Mouse (Mus musculus) megakaryocyte, embryonic 14.5 days (primary cell): ENCODE results near the gene Tmem159. TPM values are rescaled to one million over a fixed set of nuclear protein-coding genes. Genes with fewer than 3 reads are reported as not detected.

Experiments
- H3K27me3 ChIP-seq: replicated peaks from 2 replicates; pipeline ENCODE3; 2012; ENCODE audit warnings: inconsistent platforms
- H3K36me3 ChIP-seq: replicated peaks from 2 replicates; pipeline ENCODE3; 2012; ENCODE audit warnings: low read length, inconsistent platforms, mixed read lengths
- H3K4me1 ChIP-seq: 2 replicates; pipeline ENCODE4 v1.6.1; 2012; ENCODE audit warnings: inconsistent platforms
- H3K4me3 ChIP-seq: replicated peaks from 2 replicates; pipeline ENCODE3; 2012; ENCODE audit warnings: moderate library complexity, mild to moderate bottlenecking, inconsistent platforms
- H3K9me3 ChIP-seq: 2 replicates; pipeline ENCODE4 v1.6.1; 2012; ENCODE audit warnings: inconsistent platforms
- FLI1 ChIP-seq: IDR thresholded peaks from 2 replicates; pipeline ENCODE4 v1.6.1; 2012; ENCODE audit warnings: low read length, inconsistent platforms, mixed read lengths
- GATA1 ChIP-seq: IDR thresholded peaks from 3 replicates; pipeline ENCODE4 v1.6.1; 2012; ENCODE audit warnings: mixed read lengths, low read length, inconsistent platforms, borderline replicate concordance
- polyA plus RNA-seq: library from polyadenylated mRNA; stranded (reverse); fragments of >175 nt; gene quantifications from 2 replicates; pipeline ENCODE4 v1.2.3, GENCODE M21; 2012; ENCODE audit warnings: low replicate concordance; ENCODE audit not compliant: insufficient read depth

Tmem159 gene
- polyA plus RNA-seq: 2.0 and 13.3 TPM in 2 replicates

- Histone ChIP-seq H3K36me3 (peaks cover 26% of the 10 kb centered on the region), H3K9me3 (no peaks in the 10 kb centered on the region), H3K4me1 (peaks cover 28% of the 10 kb centered on the region), H3K27me3 (no peaks in the 10 kb centered on the region), H3K4me3 (peak within 1 kb of the TSS; percentile 96)
- no peak for TF ChIP-seq GATA1
- TF ChIP-seq FLI1: no peak
Observed at GRCm38 (mm10) chr7:120102164-120102972, at the start of gene Tmem159. Gene Tmem159, plus strand, starts transcription at chr7:120102353.

GRCm38 (mm10) chr7:120054016-120054415 is 48.1 kb upstream of the Tmem159 start:
- Histone ChIP-seq H3K27me3 (no peaks in the 10 kb centered on the region), H3K9me3 (no peaks in the 10 kb centered on the region), H3K4me3 (no peak overlapping the region), H3K4me1 (no peaks in the 10 kb centered on the region), H3K36me3 (no peaks in the 10 kb centered on the region)
- no peak for TF ChIP-seq FLI1
- TF ChIP-seq GATA1: no peak

GRCm38 (mm10) chr7:120055479-120055878 is 46.7 kb upstream of the Tmem159 start:
- TF ChIP-seq GATA1 (no peak), FLI1 (no peak)
- no peaks in the 10 kb centered on the region for H3K36me3 ChIP-seq
- H3K4me3 ChIP-seq: no peak overlapping the region
- no peaks in the 10 kb centered on the region for H3K4me1 ChIP-seq
- no peaks in the 10 kb centered on the region for H3K27me3 ChIP-seq
- H3K9me3 ChIP-seq: no peaks in the 10 kb centered on the region

- H3K4me1 ChIP-seq: no peaks in the 10 kb centered on the region
- TF ChIP-seq FLI1 (no peak), GATA1 (no peak)
Observed at GRCm38 (mm10) chr7:120064045-120064444, 38.1 kb upstream of the Tmem159 start.

GRCm38 (mm10) chr7:120068114-120068513 is 34.0 kb upstream of the Tmem159 start:
- no peak for TF ChIP-seq FLI1
- no peak for TF ChIP-seq GATA1
- Histone ChIP-seq H3K27me3 (no peaks in the 10 kb centered on the region), H3K4me3 (no peak overlapping the region), H3K4me1 (no peaks in the 10 kb centered on the region), H3K36me3 (no peaks in the 10 kb centered on the region), H3K9me3 (0 out of 2 replicates have a peak, but pooled peaks cover 9% of the 10 kb centered on the region)

More at GRCm38 (mm10) chr7:120064045-120064444, 38.1 kb upstream of the Tmem159 start:
- H3K27me3 ChIP-seq: no peaks in the 10 kb centered on the region
- H3K4me3 ChIP-seq: no peak overlapping the region
- 0 out of 2 replicates have a peak, but pooled peaks cover 6% of the 10 kb centered on the region for H3K9me3 ChIP-seq
- H3K36me3 ChIP-seq: no peaks in the 10 kb centered on the region

GRCm38 (mm10) chr7:120069164-120069563 is 33.0 kb upstream of the Tmem159 start:
- no peaks in the 10 kb centered on the region for H3K36me3 ChIP-seq

GRCm38 (mm10) chr7:120080177-120080576 is 22.0 kb upstream of the Tmem159 start:
- TF ChIP-seq FLI1 (no peak), GATA1 (no peak)
- Histone ChIP-seq H3K27me3 (no peaks in the 10 kb centered on the region), H3K4me3 (no peak overlapping the region), H3K36me3 (no peaks in the 10 kb centered on the region), H3K9me3 (peaks cover 12% of the 10 kb centered on the region), H3K4me1 (no peaks in the 10 kb centered on the region)

More at GRCm38 (mm10) chr7:120069164-120069563, 33.0 kb upstream of the Tmem159 start:
- no peaks in the 10 kb centered on the region for H3K4me1 ChIP-seq
- no peak for TF ChIP-seq FLI1
- no peak for TF ChIP-seq GATA1
- H3K4me3 ChIP-seq: no peak overlapping the region
- H3K27me3 ChIP-seq: no peaks in the 10 kb centered on the region
- 0 out of 2 replicates have a peak, but pooled peaks cover 9% of the 10 kb centered on the region for H3K9me3 ChIP-seq

GRCm38 (mm10) chr7:120093033-120093432 is 9.1 kb upstream of the Tmem159 start:
- TF ChIP-seq FLI1 (no peak), GATA1 (no peak)
- no peak overlapping the region for H3K4me3 ChIP-seq
- H3K4me1 ChIP-seq: peaks cover 5% of the 10 kb centered on the region; the same call in 1 of the 2 replicates
- H3K9me3 ChIP-seq: no peaks in the 10 kb centered on the region
- H3K27me3 ChIP-seq: peaks cover 9% of the 10 kb centered on the region
- H3K36me3 ChIP-seq: no peaks in the 10 kb centered on the region

GRCm38 (mm10) chr7:120094216-120094615 is 7.9 kb upstream of the Tmem159 start:
- TF ChIP-seq GATA1 (no peak), FLI1 (no peak)
- H3K9me3 ChIP-seq: no peaks in the 10 kb centered on the region
- H3K4me3 ChIP-seq: no peak overlapping the region
- H3K36me3 ChIP-seq: no peaks in the 10 kb centered on the region
- peaks cover 9% of the 10 kb centered on the region for H3K27me3 ChIP-seq
- H3K4me1 ChIP-seq: peaks cover 6% of the 10 kb centered on the region; the same call in 1 of the 2 replicates

GRCm38 (mm10) chr7:120095180-120095579 is 7.0 kb upstream of the Tmem159 start, which contains the start of gene Dnah3:
Gene Dnah3, minus strand, starts transcription at chr7:120095280.
- no peaks in the 10 kb centered on the region for H3K36me3 ChIP-seq
- no peaks in the 10 kb centered on the region for H3K9me3 ChIP-seq
- H3K4me3 ChIP-seq: no peak within 1 kb of the TSS
- peaks cover 6% of the 10 kb centered on the region; the same call in 1 of the 2 replicates for H3K4me1 ChIP-seq
- peaks cover 9% of the 10 kb centered on the region for H3K27me3 ChIP-seq
- TF ChIP-seq FLI1 (no peak), GATA1 (no peak)
